Mouse (Mus musculus) E14TG2a.4 (cell line): ENCODE measurements at regions not wholly inside any gene's neighbourhood (a gene's known extent, or its start where the extent isn't known, plus 50 kb on each side); places are given as distances from the start of the nearest gene placed in this dataset.

Experiments used
- CTCF ChIP-seq: conservative IDR thresholded peaks from 2 replicates; pipeline ENCODE4 v1.5.1; 2014; ENCODE audit warnings: low read length
- NANOG ChIP-seq: IDR thresholded peaks from 2 replicates; pipeline ENCODE4 v1.6.1; 2014; ENCODE audit warnings: borderline replicate concordance, low read length, mixed read lengths
- POU5F1 ChIP-seq: IDR thresholded peaks from 2 replicates; pipeline ENCODE4 v1.6.1; 2014; ENCODE audit warnings: low read length, borderline replicate concordance

- TF ChIP-seq CTCF (no peak), NANOG (no peak), POU5F1 (no peak)
Observed at GRCm38 (mm10) chr7:119357338-119357737, 101.7 kb downstream of the Gp2 start.
